Mouse (Mus musculus) CH12.LX (cell line): Measurements from ENCODE around the gene Hes2. TPM values are rescaled to one million over a fixed set of nuclear protein-coding genes. Genes with fewer than 3 reads are reported as not detected.

Experiments used
- DNase-seq: peaks from one replicate; pipeline ENCODE4 v3.0.0-alpha.2; 2013; ENCODE audit errors: extremely low read depth
- H3K27ac ChIP-seq: 2 replicates; pipeline ENCODE4 v1.5.1; 2012; ENCODE audit warnings: low read depth, mild to moderate bottlenecking, control low read depth, moderate library complexity; ENCODE audit not compliant: insufficient read depth
- H3K27me3 ChIP-seq: replicated peaks from 2 replicates; pipeline ENCODE3; 2012; ENCODE audit warnings: inconsistent platforms
- H3K36me3 ChIP-seq, 2 experiments: replicated peaks in 1 of 2; 2 replicates each; pipeline versions ENCODE3 to v1.6.1; 2012; ENCODE audit warnings: inconsistent platforms in 1 of 2, low read length in 1 of 2, mild to moderate bottlenecking in 1 of 2, mixed read lengths in 1 of 2, moderate library complexity in 1 of 2; ENCODE audit not compliant: control insufficient read depth in 1 of 2, insufficient read depth in 1 of 2
- H3K4me1 ChIP-seq, 2 experiments: 2 replicates each; pipeline ENCODE4 v1.6.1; 2012; ENCODE audit warnings: inconsistent platforms in 1 of 2, moderate library complexity in 1 of 2; ENCODE audit not compliant: insufficient read depth in 2 of 2, control insufficient read depth in 1 of 2
- H3K4me2 ChIP-seq: 2 replicates; pipeline ENCODE4 v1.6.1; 2012; ENCODE audit warnings: low read depth, mild to moderate bottlenecking, control low read depth; ENCODE audit not compliant: poor library complexity, insufficient read depth, severe bottlenecking
- H3K4me3 ChIP-seq, 3 experiments: fragments of 150-350 bp in 1 of 3; sonication (generic) in 1 of 3; replicated peaks in 1 of 3; 2 replicates each; pipeline versions ENCODE3 to v1.5.1; 2011 to 2012; ENCODE audit warnings: low read depth in 2 of 3, low read length in 2 of 3, mild to moderate bottlenecking in 2 of 3, moderate library complexity in 2 of 3, control low read depth in 1 of 3, improper control_type of control experiment in 1 of 3, inconsistent platforms in 1 of 3, mixed read lengths in 1 of 3; ENCODE audit not compliant: poor library complexity in 1 of 3
- H3K79me2 ChIP-seq: replicated peaks from 2 replicates; pipeline ENCODE4 v1.6.1; 2012; ENCODE audit warnings: mild to moderate bottlenecking, moderate library complexity; ENCODE audit not compliant: control insufficient read depth, poor library complexity, insufficient read depth, severe bottlenecking; ENCODE audit errors: extremely low read depth
- H3K9ac ChIP-seq: 2 replicates; pipeline ENCODE4 v1.6.1; 2012; ENCODE audit warnings: low read depth, mild to moderate bottlenecking, control low read depth, moderate library complexity; ENCODE audit not compliant: insufficient read depth
- H3K9me3 ChIP-seq: replicated peaks from 2 replicates; pipeline ENCODE3; 2012; ENCODE audit warnings: low read length, inconsistent platforms, mixed read lengths
- CTCF ChIP-seq, 2 experiments: IDR thresholded peaks in 1 of 2; conservative IDR thresholded peaks in 1 of 2; 2 replicates each; pipeline ENCODE4 v1.5.1; 2011 to 2012; ENCODE audit warnings: low read depth in 2 of 2, low read length in 2 of 2, improper control_type of control experiment in 1 of 2, inconsistent platforms in 1 of 2, mild to moderate bottlenecking in 1 of 2, moderate library complexity in 1 of 2
- ELF1 ChIP-seq: IDR thresholded peaks from 2 replicates; pipeline ENCODE4 v1.6.1; 2014; ENCODE audit warnings: low read depth, mild to moderate bottlenecking, inconsistent platforms, low read length, improper control_type of control experiment
- MAX ChIP-seq: IDR thresholded peaks from 2 replicates; pipeline ENCODE4 v1.6.1; 2011; ENCODE audit warnings: low read length, improper control_type of control experiment
- MXI1 ChIP-seq: IDR thresholded peaks from 2 replicates; pipeline ENCODE4 v1.6.1; 2011; ENCODE audit warnings: mild to moderate bottlenecking, low read depth, low read length, improper control_type of control experiment
- NELFE ChIP-seq: IDR thresholded peaks from 2 replicates; pipeline ENCODE4 v1.6.1; 2011; ENCODE audit warnings: low read depth, low read length, improper control_type of control experiment
- NRF1 ChIP-seq: IDR thresholded peaks from 2 replicates; pipeline ENCODE4 v1.6.1; 2014; ENCODE audit warnings: low read depth, mild to moderate bottlenecking, inconsistent platforms, low read length, improper control_type of control experiment, moderate library complexity
- RAD21 ChIP-seq: IDR thresholded peaks from 2 replicates; pipeline ENCODE4 v1.6.1; 2011; ENCODE audit warnings: low read depth, mild to moderate bottlenecking, low read length, improper control_type of control experiment, moderate library complexity
- SIN3A ChIP-seq: IDR thresholded peaks from 2 replicates; pipeline ENCODE4 v1.6.1; 2012; ENCODE audit warnings: low read length, improper control_type of control experiment, inconsistent platforms
- SMC3 ChIP-seq: IDR thresholded peaks from 2 replicates; pipeline ENCODE4 v1.6.1; 2011; ENCODE audit warnings: low read depth, low read length, improper control_type of control experiment
- TBP ChIP-seq: conservative IDR thresholded peaks from 2 replicates; pipeline ENCODE4 v1.6.1; 2011; ENCODE audit warnings: low read depth, low read length, improper control_type of control experiment
- TCF12 ChIP-seq: IDR thresholded peaks from 2 replicates; pipeline ENCODE4 v1.6.1; 2014; ENCODE audit warnings: low read depth, mild to moderate bottlenecking, inconsistent platforms, low read length, improper control_type of control experiment
- USF1 ChIP-seq: IDR thresholded peaks from 2 replicates; pipeline ENCODE4 v1.6.1; 2014; ENCODE audit warnings: low read depth, mild to moderate bottlenecking, inconsistent platforms, low read length, improper control_type of control experiment
- dilution Hi-C: fragments of 300-500 bp; cut with MboI; formaldehyde crosslinking; loops from 2 replicates; pipeline ENCODE4 v1.14.3; 2020; ENCODE audit warnings: low sequenced_read_pairs; ENCODE audit not compliant: extremely low pct_unique_long_range_greater_than_20kb, extremely low pct_ligation_motif_present
- in situ Hi-C: fragments of 300-500 bp; cut with MboI; formaldehyde crosslinking; loops from 3 replicates; pipeline ENCODE4 v1.14.3; 2019; ENCODE audit warnings: low sequenced_read_pairs, low pct_ligation_motif_present, low pct_unique_long_range_greater_than_20kb, mixed read lengths
- polyA plus RNA-seq: library from polyadenylated mRNA; unstranded; fragments of >175 nt; gene quantifications from 2 replicates; pipeline ENCODE4 v1.2.1, GENCODE M21; 2012; ENCODE audit warnings: low read depth; ENCODE audit not compliant: insufficient read length
- total RNA-seq, 2 experiments: library from RNA; depleted of rRNA; stranded (reverse); fragments of 300-350 nt in 1 of 2; fragments of >200 nt in 1 of 2; gene quantifications; 2 replicates each; pipeline ENCODE4 v1.2.3; 2012 to 2014

The Hes2 gene
- total and polyA plus RNA-seq, 3 experiments: not detected

DNA sequence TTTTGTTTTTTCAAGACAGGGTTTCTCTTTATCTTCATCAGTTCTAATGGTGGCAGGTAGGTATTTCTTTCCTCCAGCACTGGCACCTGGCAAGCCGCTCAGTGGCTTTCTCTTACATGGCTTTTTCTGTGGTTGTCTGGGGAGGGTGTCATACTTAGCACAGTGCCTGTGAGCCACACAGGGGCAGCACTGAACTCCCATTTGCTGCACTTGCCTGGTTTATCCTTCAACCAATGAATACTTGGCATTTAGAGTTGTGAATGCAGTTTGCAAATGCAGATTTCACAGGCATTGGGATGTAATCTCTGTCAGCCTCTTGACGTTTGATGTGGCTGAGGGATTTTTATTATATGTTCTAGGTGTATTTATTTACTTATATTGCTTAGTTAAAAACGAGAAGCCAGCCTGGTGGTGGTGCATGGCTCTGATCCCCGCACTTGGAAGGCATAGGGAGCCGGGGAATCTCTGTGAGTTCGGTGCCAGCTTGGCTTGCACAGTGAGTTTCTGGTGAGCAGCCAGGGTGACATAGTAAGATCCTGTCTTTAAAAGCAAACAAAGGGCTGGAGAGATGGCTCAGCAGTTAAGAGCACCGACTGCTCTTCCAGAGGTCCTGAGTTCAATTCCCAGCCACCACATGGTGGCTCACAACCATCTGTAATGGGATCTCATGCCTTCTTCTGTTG is 25.8 kb downstream of the Hes2 start:
- TF ChIP-seq RAD21: peak; percentile 16
- no peak for TF ChIP-seq ELF1
- no peak for TF ChIP-seq TCF12
- TF ChIP-seq CTCF (conservative IDR thresholded peaks at IDR 0.05 in 1 of 2, IDR thresholded peaks at IDR 0.05 in 1 of 2; ENCODE audit: low read depth in 2 of 2, low read length in 2 of 2): peak in 1 of 2 experiments; percentile 45; a peak in 2 of 4 replicates
- TF ChIP-seq SMC3: peak; percentile 25
- no peak for DNase-seq

DNA sequence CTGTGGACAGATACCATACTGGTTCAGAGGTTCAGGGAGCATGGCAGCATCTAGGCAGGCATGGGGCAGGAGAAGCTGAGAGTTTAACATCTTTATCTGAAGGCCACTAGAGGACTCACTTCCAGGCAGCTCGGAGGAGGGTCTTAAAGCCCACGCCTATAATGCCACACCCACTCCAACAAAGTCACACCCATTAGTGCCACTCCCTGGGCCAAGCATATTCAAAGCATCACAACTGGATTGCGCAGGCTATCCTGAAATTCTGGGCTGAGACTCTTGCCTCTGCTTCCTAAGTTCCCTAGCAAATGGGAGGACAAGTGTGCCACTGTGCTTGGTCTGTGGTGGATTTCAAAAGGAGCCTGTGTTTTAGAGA is 26.5 kb downstream of the Hes2 start:
- no peaks in the 10 kb centered on the region for H3K27me3 ChIP-seq
- H3K79me2 ChIP-seq: 0 out of 2 replicates have a peak, but pooled peaks cover 2% of the 10 kb centered on the region
- H3K9ac ChIP-seq: no peak overlapping the region
- H3K9me3 ChIP-seq: peaks cover 4% of the 10 kb centered on the region
- peak overlapping the region in 1 of 3 experiments; percentile 23 for H3K4me3 ChIP-seq
- dilution Hi-C loops: no loop called here
- in situ Hi-C loops: no loop called here
- H3K36me3 ChIP-seq: peaks cover 4 to 40% of the 10 kb centered on the region in 2 experiments
- H3K4me2 ChIP-seq: peak overlapping the region; percentile 59
- H3K27ac ChIP-seq: peak overlapping the region; percentile 34; the same call in 1 of the 2 replicates
- DNase-seq: peak; percentile 85
- 0 out of 2 replicates have a peak, but pooled peaks have one; percentile 19 for TF ChIP-seq TBP
- TF ChIP-seq RAD21: peak; percentile 16
- TF ChIP-seq SIN3A: peak; percentile 66; the same call in 1 of the 2 replicates
- TF ChIP-seq NRF1: no peak
- TF ChIP-seq SMC3: peak; percentile 38
- peak; percentile 14 to 65; a peak in 3 of 4 replicates for TF ChIP-seq CTCF (conservative IDR thresholded peaks at IDR 0.05 in 1 of 2, IDR thresholded peaks at IDR 0.05 in 1 of 2; ENCODE audit: low read depth in 2 of 2, low read length in 2 of 2)
- TF ChIP-seq MXI1: peak; percentile 47; the same call in 1 of the 2 replicates
- 0 out of 2 replicates have a peak, but pooled peaks have one; percentile 11 for TF ChIP-seq MAX
- TF ChIP-seq USF1: no peak
- TF ChIP-seq NELFE: no peak
- TF ChIP-seq ELF1: 0 out of 2 replicates have a peak, but pooled peaks have one; percentile 7
- H3K4me1 ChIP-seq: peaks cover 24 to 63% of the 10 kb centered on the region in 2 experiments

More for the DNA sequence above, 25.8 kb downstream of the Hes2 start:
- Histone ChIP-seq H3K9ac (no peak overlapping the region), H3K27me3 (no peaks in the 10 kb centered on the region), H3K36me3 (peaks cover 4 to 43% of the 10 kb centered on the region in 2 experiments), H3K4me3 (no peak overlapping the region), H3K4me1 (peaks cover 20 to 63% of the 10 kb centered on the region in 2 experiments), H3K4me2 (no peak overlapping the region), H3K9me3 (peaks cover 4% of the 10 kb centered on the region), H3K27ac (no peak overlapping the region), H3K79me2 (peaks cover 6% of the 10 kb centered on the region; the same call in 1 of the 2 replicates)
- in situ Hi-C loops (no loop called here), dilution Hi-C loops (no loop called here)
